Mouse (Mus musculus) megakaryocyte, embryonic 14.5 days (primary cell): Measurements from ENCODE around the gene Zfp773. TPM values are rescaled to one million over a fixed set of nuclear protein-coding genes. Genes with fewer than 3 reads are reported as not detected.
"Not testable (repeated sequence)": the region's sequence is repeated elsewhere in the genome, so short reads cannot be mapped to it uniquely, and the experiment has no call there.

Experiments
- H3K27me3 ChIP-seq: replicated peaks from 2 replicates; pipeline ENCODE3; 2012; ENCODE audit warnings: inconsistent platforms
- H3K36me3 ChIP-seq: replicated peaks from 2 replicates; pipeline ENCODE3; 2012; ENCODE audit warnings: low read length, inconsistent platforms, mixed read lengths
- H3K4me1 ChIP-seq: 2 replicates; pipeline ENCODE4 v1.6.1; 2012; ENCODE audit warnings: inconsistent platforms
- H3K4me3 ChIP-seq: replicated peaks from 2 replicates; pipeline ENCODE3; 2012; ENCODE audit warnings: moderate library complexity, mild to moderate bottlenecking, inconsistent platforms
- H3K9me3 ChIP-seq: 2 replicates; pipeline ENCODE4 v1.6.1; 2012; ENCODE audit warnings: inconsistent platforms
- FLI1 ChIP-seq: IDR thresholded peaks from 2 replicates; pipeline ENCODE4 v1.6.1; 2012; ENCODE audit warnings: low read length, inconsistent platforms, mixed read lengths
- GATA1 ChIP-seq: IDR thresholded peaks from 3 replicates; pipeline ENCODE4 v1.6.1; 2012; ENCODE audit warnings: mixed read lengths, low read length, inconsistent platforms, borderline replicate concordance
- polyA plus RNA-seq: library from polyadenylated mRNA; stranded (reverse); fragments of >175 nt; gene quantifications from 2 replicates; pipeline ENCODE4 v1.2.3, GENCODE M21; 2012; ENCODE audit warnings: low replicate concordance; ENCODE audit not compliant: insufficient read depth

Gene Zfp773
- polyA plus RNA-seq = not detected in 2 replicates

- Histone ChIP-seq H3K4me3 (peak within 1 kb of the TSS; percentile 93), H3K36me3 (no peaks in the 10 kb centered on the region), H3K27me3 (no peaks in the 10 kb centered on the region)
Measured at GRCm38 (mm10) chr7:7136379-7136866, at the start of gene Zfp773. Zfp773 (minus strand) TSS chr7:7136755.

DNA sequence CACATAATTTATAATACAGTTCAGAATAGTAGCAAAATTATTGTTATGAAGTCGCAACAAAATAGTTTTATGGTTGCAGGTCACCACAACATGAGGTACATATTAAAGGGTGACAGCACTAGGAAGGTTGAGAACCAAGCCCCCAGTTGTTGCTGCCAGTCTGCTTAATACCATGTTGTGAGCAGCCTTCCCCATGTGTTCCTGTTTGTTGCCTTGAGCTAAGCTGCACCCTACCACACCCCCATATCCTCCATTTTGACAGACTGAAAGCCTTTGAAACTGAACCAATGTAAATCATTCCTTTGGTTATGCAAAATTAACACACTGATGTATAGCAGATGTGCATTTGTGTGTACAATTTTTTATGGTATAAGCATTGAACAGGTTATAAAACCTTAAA lies 49.3 kb upstream of the Zfp773 start:
- Histone ChIP-seq H3K4me1 (peaks cover 7% of the 10 kb centered on the region), H3K4me3 (no peak overlapping the region), H3K27me3 (no peaks in the 10 kb centered on the region), H3K9me3 (no peaks in the 10 kb centered on the region), H3K36me3 (peaks cover 24% of the 10 kb centered on the region)
- no peak for TF ChIP-seq FLI1
- no peak for TF ChIP-seq GATA1

More at GRCm38 (mm10) chr7:7136379-7136866, at the start of gene Zfp773:
- TF ChIP-seq FLI1 (no peak), GATA1 (no peak)
- no peaks in the 10 kb centered on the region for H3K9me3 ChIP-seq
- H3K4me1 ChIP-seq = peaks cover 9% of the 10 kb centered on the region

GRCm38 (mm10) chr7:7171227-7172147 lies 34.9 kb upstream of the Zfp773 start, which contains the start of gene Zfp418:
Zfp418 (plus strand) TSS chr7:7171330.
- H3K4me1 ChIP-seq = peaks cover 13% of the 10 kb centered on the region; the same call in 1 of the 2 replicates
- H3K9me3 ChIP-seq = no peaks in the 10 kb centered on the region
- H3K27me3 ChIP-seq = no peaks in the 10 kb centered on the region
- TF ChIP-seq FLI1 (no peak), GATA1 (no peak)
- H3K4me3 ChIP-seq = peak within 1 kb of the TSS; percentile 96
- H3K36me3 ChIP-seq = peaks cover 18% of the 10 kb centered on the region

DNA sequence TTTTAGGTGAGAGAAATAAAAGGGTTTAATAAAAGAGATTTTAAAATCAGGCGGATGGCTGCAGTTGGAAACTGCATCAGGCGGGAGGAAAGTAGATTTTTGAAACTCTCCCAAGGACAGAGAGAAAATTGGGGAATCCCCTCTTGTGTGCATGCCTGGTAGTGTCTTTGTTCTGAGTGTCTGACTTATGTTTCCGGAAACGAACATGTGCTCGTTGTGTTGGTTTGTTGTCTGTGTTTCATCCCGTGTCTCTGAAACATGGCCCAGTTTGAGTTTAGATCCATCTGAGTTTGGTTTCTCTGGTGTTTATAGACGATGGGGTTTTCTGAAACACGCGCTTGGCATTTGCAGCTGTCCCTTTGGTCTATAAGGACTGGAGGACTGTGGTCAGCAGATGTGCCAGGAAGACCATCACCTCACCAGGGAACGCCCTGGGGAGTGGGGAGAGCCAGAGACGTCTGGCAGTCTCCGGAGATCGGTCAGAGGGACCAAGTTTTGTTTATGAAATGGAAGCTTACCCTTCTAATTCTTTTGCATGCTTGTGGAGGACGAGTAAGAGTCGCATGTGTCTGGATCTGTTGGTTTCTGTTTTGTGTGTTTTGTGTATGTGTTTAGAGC lies 9.5 kb upstream of the Zfp773 start:
- Histone ChIP-seq H3K36me3 (no peaks in the 10 kb centered on the region), H3K4me3 (no peak overlapping the region), H3K4me1 (no peaks in the 10 kb centered on the region), H3K9me3 (no peaks in the 10 kb centered on the region; the same call in 1 of the 2 replicates), H3K27me3 (no peaks in the 10 kb centered on the region)
- no peak for TF ChIP-seq FLI1
- no peak for TF ChIP-seq GATA1

DNA sequence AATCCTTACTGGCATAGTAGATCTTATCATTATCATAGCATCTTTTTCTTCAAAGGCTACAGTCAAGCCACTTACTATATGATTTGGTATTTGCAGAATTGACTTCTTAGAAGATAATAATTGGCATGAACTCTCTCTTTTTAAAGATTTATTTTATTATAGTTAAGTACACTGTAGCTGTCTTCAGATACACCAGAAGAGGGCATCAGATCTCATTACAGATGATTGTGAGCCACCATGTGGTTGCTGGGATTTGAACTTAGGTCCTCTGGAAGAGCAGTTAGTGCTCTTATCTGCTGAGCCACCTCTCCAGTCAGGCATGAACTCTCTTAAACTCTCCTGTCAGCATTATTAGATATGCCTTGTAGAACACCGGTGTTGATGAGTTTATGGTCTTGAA lies 7.7 kb upstream of the Zfp773 start:
- no peaks in the 10 kb centered on the region for H3K4me1 ChIP-seq
- no peaks in the 10 kb centered on the region; the same call in 1 of the 2 replicates for H3K9me3 ChIP-seq
- H3K27me3 ChIP-seq = no peaks in the 10 kb centered on the region
- H3K36me3 ChIP-seq = no peaks in the 10 kb centered on the region
- H3K4me3 ChIP-seq = no peak overlapping the region
- TF ChIP-seq FLI1 (no peak), GATA1 (no peak)

- peaks cover 9% of the 10 kb centered on the region for H3K4me1 ChIP-seq
- TF ChIP-seq GATA1 (no peak), FLI1 (no peak)
- no peaks in the 10 kb centered on the region for H3K27me3 ChIP-seq
- no peaks in the 10 kb centered on the region for H3K36me3 ChIP-seq
- H3K4me3 ChIP-seq = no peak overlapping the region
- H3K9me3 ChIP-seq = no peaks in the 10 kb centered on the region
Measured at GRCm38 (mm10) chr7:7132751-7133150, 3.8 kb downstream of the Zfp773 start.

DNA sequence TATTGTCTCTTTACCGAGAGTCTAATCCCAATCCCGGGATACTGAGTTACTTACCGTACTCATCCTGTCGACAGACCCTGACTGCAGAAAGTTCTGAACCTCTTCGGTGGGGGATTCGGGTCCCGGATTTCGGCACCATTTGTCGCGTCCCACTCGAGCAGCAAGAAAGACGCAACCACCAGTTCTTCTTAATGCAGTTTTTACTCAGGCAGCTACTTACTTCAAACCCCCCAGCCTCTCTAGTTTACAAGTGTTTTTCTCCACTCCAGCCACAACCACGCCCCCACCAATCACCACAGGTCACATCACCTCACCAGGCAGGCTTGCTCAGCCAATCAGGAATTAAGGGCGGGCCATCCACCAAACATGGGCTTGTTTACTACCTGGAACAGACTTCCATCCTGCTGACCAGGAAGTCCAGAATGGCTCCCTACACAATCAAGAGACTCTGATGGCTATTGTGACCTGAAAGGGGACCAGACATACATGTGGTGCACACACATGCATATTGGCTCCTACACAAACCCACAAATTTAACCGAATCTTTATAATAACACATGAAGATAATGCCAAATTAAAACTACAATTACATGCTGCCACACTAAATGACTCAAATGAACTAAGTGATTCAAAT lies 5.9 kb downstream of the Zfp773 start:
- not testable (repeated sequence) for H3K9me3 ChIP-seq, H3K4me1 ChIP-seq, H3K27me3 ChIP-seq, H3K36me3 ChIP-seq
- H3K4me3 ChIP-seq = peak overlapping the region; percentile 62

DNA sequence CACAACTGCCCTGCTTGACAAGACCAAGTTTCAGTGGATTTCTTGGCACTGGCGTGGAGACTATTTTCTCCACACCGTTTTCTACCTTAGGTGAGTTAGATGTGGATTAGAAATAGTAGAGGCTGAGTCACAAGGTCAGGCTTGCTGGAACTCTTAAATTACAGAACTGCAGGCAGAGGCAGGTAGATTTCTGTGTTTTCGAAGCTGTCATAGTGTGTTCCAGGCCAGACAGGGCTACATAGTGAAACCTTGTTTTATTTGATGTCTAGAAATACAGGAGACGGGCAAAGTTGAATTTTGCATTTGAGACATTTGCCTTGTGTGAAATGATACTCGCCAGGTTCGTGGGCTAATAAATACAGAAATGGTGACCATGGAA lies 15.0 kb downstream of the Zfp773 start:
- Histone ChIP-seq H3K27me3 (no peaks in the 10 kb centered on the region), H3K4me1 (peaks cover 28% of the 10 kb centered on the region), H3K4me3 (peak overlapping the region; percentile 97), H3K9me3 (no peaks in the 10 kb centered on the region), H3K36me3 (peaks cover 40% of the 10 kb centered on the region)
- no peak for TF ChIP-seq FLI1
- TF ChIP-seq GATA1 = no peak

DNA sequence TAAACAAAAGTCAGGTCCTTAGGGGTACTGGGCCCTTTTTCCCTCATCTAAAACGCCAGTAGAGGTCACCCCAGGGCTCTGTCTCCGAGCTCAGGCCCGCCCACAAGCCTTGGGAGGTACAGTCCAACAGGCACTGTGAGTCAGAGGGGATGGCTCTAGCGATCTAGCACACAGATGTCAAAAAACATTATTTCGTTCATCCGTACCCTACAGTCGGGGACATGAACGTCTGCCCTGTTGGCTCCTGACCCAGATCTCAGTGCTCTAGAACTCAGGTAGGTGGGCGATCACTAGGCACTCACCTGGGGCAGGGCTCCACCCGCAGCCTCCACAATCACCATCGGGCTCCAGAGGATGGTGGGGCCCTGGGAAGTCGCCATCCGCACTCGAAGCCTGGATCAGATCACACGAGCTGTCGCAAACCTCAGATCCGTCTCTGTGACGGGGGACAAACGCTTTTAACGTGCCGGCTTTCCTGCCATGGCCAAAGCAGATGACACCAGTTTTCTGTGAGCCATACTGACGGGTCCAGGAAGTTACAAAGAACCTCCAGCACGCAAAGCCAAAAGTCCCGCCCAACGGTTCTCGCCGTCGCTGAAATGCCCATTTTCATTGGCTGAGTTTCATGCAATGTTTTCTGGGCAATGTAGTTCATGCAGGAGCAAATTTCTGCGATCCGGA lies 15.5 kb downstream of the Zfp773 start, which contains the start of gene Zfp954:
Gene Zfp954 (minus strand): TSS at position 568 of the 681 bp plus-strand sequence.
- no peaks in the 10 kb centered on the region for H3K9me3 ChIP-seq
- H3K4me3 ChIP-seq = peak within 1 kb of the TSS; percentile 97
- no peaks in the 10 kb centered on the region for H3K27me3 ChIP-seq
- H3K36me3 ChIP-seq = peaks cover 45% of the 10 kb centered on the region
- no peak for TF ChIP-seq FLI1
- no peak for TF ChIP-seq GATA1
- H3K4me1 ChIP-seq = peaks cover 28% of the 10 kb centered on the region
